Mouse (Mus musculus) mesoderm, embryonic 11.5 days (tissue): ENCODE measurements at regions not wholly inside any gene's neighbourhood (a gene's known extent, or its start where the extent isn't known, plus 50 kb on each side); places are given as distances from the start of the nearest gene placed in this dataset.
"Not testable (repeated sequence)": the region's sequence is repeated elsewhere in the genome, so short reads cannot be mapped to it uniquely, and the experiment has no call there.

ENCODE experiments used
- DNase-seq: peaks from one replicate; pipeline ENCODE4 v3.0.0-alpha.2; 2012; ENCODE audit warnings: low read depth, low spot score

GRCm38 (mm10) chr16:12800181-12800580 lies 309.3 kb upstream of the Ercc4 start:
- DNase-seq, result no peak

- no peak for DNase-seq
Measured at GRCm38 (mm10) chr16:12802651-12803050, 306.8 kb upstream of the Ercc4 start.

GRCm38 (mm10) chr16:12807351-12807871 lies 302.1 kb upstream of the Ercc4 start:
- DNase-seq, result no peak

- no peak for DNase-seq
Measured at GRCm38 (mm10) chr16:12811088-12811487, 298.4 kb upstream of the Ercc4 start.

- DNase-seq, result no peak
Measured at GRCm38 (mm10) chr16:12824646-12825045, 284.8 kb upstream of the Ercc4 start.

- DNase-seq, result no peak
Measured at GRCm38 (mm10) chr16:12826222-12826621, 283.3 kb upstream of the Ercc4 start.

- DNase-seq, result not testable (repeated sequence)
Measured at GRCm38 (mm10) chr16:12831308-12831707, 278.2 kb upstream of the Ercc4 start.

GRCm38 (mm10) chr16:12856356-12856755 lies 253.1 kb upstream of the Ercc4 start:
- DNase-seq, result no peak

GRCm38 (mm10) chr16:12859714-12860355 lies 249.6 kb upstream of the Ercc4 start:
- no peak for DNase-seq

GRCm38 (mm10) chr16:12862561-12862960 lies 246.9 kb upstream of the Ercc4 start:
- DNase-seq, result no peak

- DNase-seq, result not testable (repeated sequence)
Measured at GRCm38 (mm10) chr16:12878326-12878725, 231.2 kb upstream of the Ercc4 start.

- DNase-seq, result no peak
Measured at GRCm38 (mm10) chr16:12880011-12880410, 229.5 kb upstream of the Ercc4 start.

GRCm38 (mm10) chr16:12880481-12880880 lies 229.0 kb upstream of the Ercc4 start:
- no peak for DNase-seq

GRCm38 (mm10) chr16:12882690-12883089 lies 226.8 kb upstream of the Ercc4 start:
- no peak for DNase-seq

- DNase-seq, result peak; percentile 19
Measured at GRCm38 (mm10) chr16:12884556-12884955, 224.9 kb upstream of the Ercc4 start.

- peak; percentile 21 for DNase-seq
Measured at GRCm38 (mm10) chr16:12886127-12886526, 223.4 kb upstream of the Ercc4 start.

GRCm38 (mm10) chr16:12887381-12887780 lies 222.1 kb upstream of the Ercc4 start:
- DNase-seq, result no peak

GRCm38 (mm10) chr16:12890094-12890493 lies 219.4 kb upstream of the Ercc4 start:
- no peak for DNase-seq

- DNase-seq, result no peak
Measured at GRCm38 (mm10) chr16:12890545-12890944, 218.9 kb upstream of the Ercc4 start.

- DNase-seq, result no peak
Measured at GRCm38 (mm10) chr16:12892658-12893305, 216.7 kb upstream of the Ercc4 start.

- DNase-seq, result no peak
Measured at GRCm38 (mm10) chr16:12897267-12897666, 212.2 kb upstream of the Ercc4 start.

- DNase-seq, result no peak
Measured at GRCm38 (mm10) chr16:12900670-12901069, 208.8 kb upstream of the Ercc4 start.
